Mouse (Mus musculus): Measurements from ENCODE around the gene Zfp872.

GRCm38 (mm10) chr9:22240001-22240400 is 52.1 kb downstream of the Zfp872 start:
- TF ChIP-seq POLR2A (IDR thresholded peaks at IDR 0.05; ENCODE audit: low read depth, low read length), result no peak
- TF ChIP-seq CTCF (IDR thresholded peaks at IDR 0.05; ENCODE audit: borderline replicate concordance, insufficient read depth, low read length), result no peak
